Mouse (Mus musculus) hindbrain, embryonic 12.5 days (tissue): Measurements from ENCODE around the gene Tob2. TPM values are rescaled to one million over a fixed set of nuclear protein-coding genes. Genes with fewer than 3 reads are reported as not detected.

ENCODE experiments used
- ATAC-seq: fragments of 200-750 bp; cut with Nextera tagmentation; 2 replicates; pipeline ENCODE4 v1.8.0; 2017; ENCODE audit warnings: moderate TSS enrichment; ENCODE audit not compliant: low FRiP score
- H3K27ac ChIP-seq: fragments of 300-500 bp; sonication (generic); 2 replicates; pipeline ENCODE4 v1.5.1; 2016; ENCODE audit warnings: mild to moderate bottlenecking
- H3K27me3 ChIP-seq: fragments of 300-500 bp; sonication (generic); 2 replicates; pipeline ENCODE4 v1.6.1; 2016; ENCODE audit warnings: mild to moderate bottlenecking
- H3K36me3 ChIP-seq: fragments of 300-500 bp; sonication (generic); 2 replicates; pipeline ENCODE4 v1.6.1; 2016; ENCODE audit warnings: mild to moderate bottlenecking
- H3K4me1 ChIP-seq: fragments of 300-500 bp; sonication (generic); 2 replicates; pipeline ENCODE4 v1.6.1; 2016
- H3K4me2 ChIP-seq: fragments of 300-500 bp; sonication (generic); replicated peaks from 2 replicates; pipeline ENCODE4 v1.6.1; 2016; ENCODE audit warnings: mild to moderate bottlenecking
- H3K4me3 ChIP-seq: fragments of 300-500 bp; sonication (generic); 2 replicates; pipeline ENCODE4 v1.5.1; 2016; ENCODE audit warnings: mild to moderate bottlenecking
- H3K9ac ChIP-seq: fragments of 300-500 bp; sonication (generic); 2 replicates; pipeline ENCODE4 v1.6.1; 2016; ENCODE audit warnings: mild to moderate bottlenecking, moderate library complexity
- H3K9me3 ChIP-seq: fragments of 300-500 bp; sonication (generic); replicated peaks from 2 replicates; pipeline ENCODE4 v1.6.1; 2016; ENCODE audit warnings: mild to moderate bottlenecking
- WGBS: fragments of 180-500 bp; shearing (Covaris S2); methylation state at CpG from one replicate; pipeline ENCODE4 v1.1.7; 2016; 5-methylcytosine and 5-hydroxymethylcytosine counted together
- polyA plus RNA-seq: library from polyadenylated mRNA; unstranded; fragments of >200 nt; fragmentation: Nextera tagmentation; extraction: Ambion mirVana; gene quantifications from 2 replicates; pipeline ENCODE4 v1.2.1, GENCODE M21; 2016

Tob2 gene
- polyA plus RNA-seq, 1 experiment from 2014 or later: 21.2 TPM

DNA sequence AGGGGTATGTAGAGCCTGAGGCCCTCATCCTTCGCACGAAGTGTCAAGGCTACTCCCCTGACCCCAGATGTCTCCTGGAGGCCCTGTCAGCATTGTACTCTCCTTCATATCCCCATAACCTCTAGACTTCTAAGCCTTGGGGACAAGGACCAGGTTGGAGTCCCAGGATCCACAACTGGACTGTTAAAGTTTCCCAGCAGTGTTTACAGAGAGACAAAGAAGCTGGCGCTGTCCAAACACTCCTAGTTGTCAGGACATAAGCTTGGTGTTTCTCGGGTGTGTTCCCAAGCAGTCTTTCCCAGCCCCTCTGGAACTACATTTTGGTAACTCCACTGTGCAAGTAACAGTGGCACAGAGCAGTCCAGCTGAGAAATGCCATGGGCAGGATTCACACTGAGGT lies 25.1 kb downstream of the Tob2 start:
- Histone ChIP-seq H3K27ac (no peak overlapping the region), H3K9ac (no peak overlapping the region), H3K4me3 (no peak overlapping the region), H3K36me3 (no peaks in the 10 kb centered on the region), H3K4me1 (peaks cover 16% of the 10 kb centered on the region), H3K27me3 (peaks cover 18% of the 10 kb centered on the region; the same call in 1 of the 2 replicates), H3K4me2 (no peak overlapping the region), H3K9me3 (no peaks in the 10 kb centered on the region)
- no peak for ATAC-seq
- 76% methylated on average over 4 of the region's 4 CpGs for WGBS

GRCm38 (mm10) chr15:81832219-81832618 lies 26.4 kb downstream of the Tob2 start:
- H3K4me3 ChIP-seq: no peak overlapping the region
- peaks cover 15% of the 10 kb centered on the region; the same call in 1 of the 2 replicates for H3K27me3 ChIP-seq
- no peak for ATAC-seq
- H3K4me2 ChIP-seq: no peak overlapping the region
- H3K36me3 ChIP-seq: 0 out of 2 replicates have a peak, but pooled peaks cover 5% of the 10 kb centered on the region
- H3K9ac ChIP-seq: no peak overlapping the region
- 0 out of 2 replicates have a peak overlapping the region, but pooled peaks have one; percentile 30 for H3K27ac ChIP-seq
- H3K4me1 ChIP-seq: peaks cover 16% of the 10 kb centered on the region
- 83% methylated on average over 3 of the region's 3 CpGs for WGBS
- no peaks in the 10 kb centered on the region for H3K9me3 ChIP-seq

- Histone ChIP-seq H3K27ac (peak overlapping the region; percentile 52), H3K36me3 (peaks cover 14% of the 10 kb centered on the region; the same call in 1 of the 2 replicates), H3K9me3 (no peaks in the 10 kb centered on the region), H3K4me2 (peak overlapping the region; percentile 15), H3K4me3 (no peak overlapping the region), H3K4me1 (peaks cover 11% of the 10 kb centered on the region), H3K9ac (peak overlapping the region; percentile 41), H3K27me3 (0 out of 2 replicates have a peak, but pooled peaks cover 11% of the 10 kb centered on the region)
- WGBS: 16% methylated on average over 24 of the region's 24 CpGs
- ATAC-seq: peak; percentile 88
These were observed 27.3 kb downstream of the Tob2 start for GRCm38 (mm10) chr15:81831136-81831825.

DNA sequence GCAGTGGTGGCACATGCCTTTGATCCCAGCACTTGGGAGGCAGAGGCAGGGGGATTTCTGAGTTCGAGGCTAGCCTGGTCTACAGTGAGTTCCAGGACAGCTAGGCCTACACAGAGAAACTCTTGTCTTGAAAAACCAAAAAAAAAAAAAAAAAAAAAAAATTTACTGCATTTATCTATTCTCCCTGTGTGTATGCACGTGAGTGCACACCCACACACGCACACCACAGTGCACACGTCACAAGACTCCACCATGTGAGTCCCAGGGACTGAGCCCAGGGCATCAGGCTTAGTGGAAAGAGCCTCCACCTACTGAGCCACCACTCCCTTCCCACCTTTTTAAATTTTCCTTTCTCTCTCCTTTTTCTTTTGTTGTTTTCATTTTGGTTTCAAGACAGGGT lies 28.1 kb downstream of the Tob2 start:
- H3K4me1 ChIP-seq: peaks cover 6% of the 10 kb centered on the region
- H3K4me2 ChIP-seq: no peak overlapping the region
- no peaks in the 10 kb centered on the region for H3K9me3 ChIP-seq
- no peak overlapping the region for H3K9ac ChIP-seq
- no peak overlapping the region for H3K4me3 ChIP-seq
- peaks cover 22% of the 10 kb centered on the region for H3K36me3 ChIP-seq
- H3K27ac ChIP-seq: no peak overlapping the region
- 84% methylated on average over 4 of the region's 4 CpGs for WGBS
- no peak for ATAC-seq
- 0 out of 2 replicates have a peak, but pooled peaks cover 3% of the 10 kb centered on the region for H3K27me3 ChIP-seq

GRCm38 (mm10) chr15:81829208-81829580 lies 29.4 kb downstream of the Tob2 start:
- Histone ChIP-seq H3K27me3 (no peaks in the 10 kb centered on the region), H3K4me2 (no peak overlapping the region), H3K4me3 (no peak overlapping the region), H3K36me3 (peaks cover 35% of the 10 kb centered on the region), H3K9me3 (no peaks in the 10 kb centered on the region), H3K4me1 (peaks cover 6% of the 10 kb centered on the region; the same call in 1 of the 2 replicates), H3K27ac (no peak overlapping the region), H3K9ac (no peak overlapping the region)
- 73% methylated on average over 2 of the region's 2 CpGs for WGBS
- ATAC-seq: no peak

DNA sequence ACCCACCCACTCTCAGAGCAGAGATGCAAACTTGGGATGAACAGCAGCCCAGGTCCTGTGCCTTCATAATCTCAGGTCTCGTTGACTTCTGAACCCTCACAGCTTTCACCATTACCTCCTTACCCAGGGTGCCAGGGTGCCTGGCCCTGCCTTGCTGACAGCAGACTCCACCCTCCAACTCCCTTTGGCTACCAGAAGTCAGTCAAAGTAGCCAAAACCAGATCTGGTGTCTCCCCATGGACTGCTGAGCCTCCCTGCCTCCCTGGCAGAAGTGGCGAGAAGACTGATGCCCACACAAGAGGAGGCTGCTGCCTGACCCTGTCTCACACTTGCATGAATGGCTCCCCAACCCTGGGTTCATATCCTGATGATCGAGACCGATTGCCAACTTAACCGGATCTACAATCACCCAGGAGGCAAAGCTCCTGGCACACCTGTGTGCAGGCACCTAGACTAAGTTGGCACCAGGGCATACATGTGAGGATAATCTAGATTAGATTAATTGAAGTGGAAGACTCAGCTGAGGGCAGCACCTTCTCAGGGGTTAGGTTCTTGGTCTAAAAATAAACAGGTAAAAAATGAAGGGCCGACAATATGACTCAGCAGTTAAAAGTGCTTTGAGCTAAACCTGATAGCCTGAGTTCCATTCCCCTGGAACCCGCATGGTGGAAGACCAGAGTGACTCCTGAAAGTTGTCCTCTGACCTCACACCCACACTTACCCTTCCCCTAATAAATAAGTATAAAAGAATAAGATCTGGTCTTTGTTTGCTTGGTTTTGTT lies 30.0 kb downstream of the Tob2 start:
- H3K4me3 ChIP-seq: no peak overlapping the region
- no peak overlapping the region for H3K9ac ChIP-seq
- no peak for ATAC-seq

DNA sequence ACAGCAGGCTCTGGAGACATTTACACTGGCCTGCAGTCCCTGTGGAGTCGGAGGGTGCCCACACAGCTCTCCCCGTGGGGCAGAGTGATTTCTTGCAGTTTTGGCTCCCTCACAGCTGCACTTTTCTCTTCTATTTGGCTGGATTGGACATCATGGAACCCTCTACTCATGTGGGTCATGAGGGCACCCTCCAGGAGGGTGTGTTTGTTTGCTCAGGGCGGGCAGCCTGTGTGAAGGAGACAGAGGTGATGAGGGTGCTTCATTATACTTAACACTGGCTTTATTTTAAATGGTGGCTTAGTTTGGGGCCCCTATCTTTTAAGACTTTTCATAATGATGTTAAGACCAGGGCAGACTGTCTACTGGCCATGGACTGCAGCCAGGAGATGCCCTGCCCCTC lies 33.8 kb downstream of the Tob2 start:
- H3K9ac ChIP-seq: no peak overlapping the region
- 83% methylated on average over 3 of the region's 3 CpGs for WGBS
- no peaks in the 10 kb centered on the region for H3K27me3 ChIP-seq
- H3K4me2 ChIP-seq: no peak overlapping the region
- no peak overlapping the region for H3K27ac ChIP-seq
- H3K9me3 ChIP-seq: no peaks in the 10 kb centered on the region
- ATAC-seq: no peak
- H3K36me3 ChIP-seq: peaks cover 75% of the 10 kb centered on the region
- H3K4me3 ChIP-seq: no peak overlapping the region
- H3K4me1 ChIP-seq: no peaks in the 10 kb centered on the region

More for the DNA sequence above, 30.0 kb downstream of the Tob2 start:
- Histone ChIP-seq H3K4me2 (no peak overlapping the region), H3K36me3 (peaks cover 41% of the 10 kb centered on the region), H3K9me3 (no peaks in the 10 kb centered on the region), H3K27me3 (no peaks in the 10 kb centered on the region), H3K27ac (no peak overlapping the region), H3K4me1 (peaks cover 6% of the 10 kb centered on the region; the same call in 1 of the 2 replicates)
- WGBS: 93% methylated on average over 7 of the region's 7 CpGs

DNA sequence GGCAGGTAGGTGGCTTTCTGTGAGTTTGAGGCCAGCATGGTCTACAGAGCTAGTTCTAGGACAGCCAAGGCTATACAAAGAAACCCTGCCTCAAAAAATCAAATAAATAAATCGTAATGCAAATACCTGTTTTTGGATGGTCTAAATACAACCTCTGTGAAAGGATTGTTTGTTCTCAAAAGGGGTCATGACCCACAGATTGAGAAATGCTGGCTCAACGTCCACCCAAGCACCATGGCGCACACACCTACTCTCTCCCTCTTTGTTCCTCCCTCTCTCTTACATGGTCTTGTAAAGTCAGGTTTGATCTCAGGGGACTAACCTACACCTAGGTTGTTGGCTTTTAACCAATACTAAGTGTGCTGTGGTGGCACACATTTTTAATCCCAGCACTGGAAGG lies 36.0 kb downstream of the Tob2 start:
- no peak for ATAC-seq
- H3K4me1 ChIP-seq: no peaks in the 10 kb centered on the region
- no peak overlapping the region for H3K27ac ChIP-seq
- no peak overlapping the region for H3K9ac ChIP-seq
- WGBS: 87% methylated on average over 3 of the region's 3 CpGs
- H3K4me3 ChIP-seq: no peak overlapping the region
- no peaks in the 10 kb centered on the region for H3K9me3 ChIP-seq
- peaks cover 86% of the 10 kb centered on the region for H3K36me3 ChIP-seq
- no peaks in the 10 kb centered on the region for H3K27me3 ChIP-seq
- H3K4me2 ChIP-seq: no peak overlapping the region

GRCm38 (mm10) chr15:81818404-81818803 lies 40.2 kb downstream of the Tob2 start:
- ATAC-seq: no peak
- Histone ChIP-seq H3K4me3 (no peak overlapping the region), H3K4me1 (peaks cover 12% of the 10 kb centered on the region), H3K27me3 (no peaks in the 10 kb centered on the region), H3K27ac (no peak overlapping the region), H3K4me2 (no peak overlapping the region), H3K9ac (no peak overlapping the region), H3K36me3 (peaks cover 66% of the 10 kb centered on the region), H3K9me3 (no peaks in the 10 kb centered on the region)
- 92% methylated on average over 3 of the region's 3 CpGs for WGBS

- peaks cover 34% of the 10 kb centered on the region for H3K36me3 ChIP-seq
- H3K9me3 ChIP-seq: no peaks in the 10 kb centered on the region
- no peak overlapping the region for H3K9ac ChIP-seq
- H3K4me3 ChIP-seq: no peak overlapping the region
- no peaks in the 10 kb centered on the region for H3K27me3 ChIP-seq
- H3K4me2 ChIP-seq: no peak overlapping the region
- 91% methylated on average over 12 of the region's 12 CpGs for WGBS
- ATAC-seq: no peak
- H3K27ac ChIP-seq: no peak overlapping the region
- H3K4me1 ChIP-seq: peaks cover 35% of the 10 kb centered on the region
These were observed 43.8 kb downstream of the Tob2 start for GRCm38 (mm10) chr15:81814716-81815370.

DNA sequence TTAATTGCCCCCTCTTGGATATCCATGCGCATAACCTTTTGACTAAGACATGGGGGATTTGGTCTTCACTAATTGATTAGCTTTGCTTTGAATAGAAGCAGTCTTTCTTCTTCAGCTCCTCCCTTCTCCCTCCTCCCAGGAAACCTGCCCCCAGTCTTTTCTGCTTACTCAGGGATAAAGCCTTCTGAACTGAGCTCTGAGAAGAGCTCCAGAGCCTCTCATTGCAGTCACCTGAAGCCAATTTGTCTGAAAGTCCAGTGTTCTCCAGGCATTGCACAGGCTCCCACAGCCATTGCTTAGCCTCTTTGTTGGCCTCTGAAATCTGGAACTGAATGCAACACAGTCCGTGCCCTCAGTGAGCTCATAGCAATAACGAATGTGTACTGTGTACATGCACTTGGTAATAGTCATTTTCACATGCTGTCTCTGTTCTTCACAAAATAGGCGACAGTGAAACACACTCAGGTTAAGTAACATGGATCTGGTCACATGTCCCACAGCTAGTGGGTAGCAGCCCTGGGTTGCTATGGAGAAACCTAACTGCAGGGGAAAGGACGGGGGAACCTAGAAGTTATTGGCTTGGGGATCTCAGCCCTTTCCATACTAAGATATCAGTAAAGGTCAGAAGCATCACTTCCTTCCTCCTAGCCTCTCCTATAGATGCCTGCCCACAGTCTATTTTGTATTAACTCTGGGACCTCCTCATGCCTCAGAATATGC lies 44.5 kb downstream of the Tob2 start:
- H3K36me3 ChIP-seq: peaks cover 27% of the 10 kb centered on the region
- H3K4me2 ChIP-seq: no peak overlapping the region
- no peaks in the 10 kb centered on the region for H3K27me3 ChIP-seq
- no peak overlapping the region for H3K27ac ChIP-seq
- no peak overlapping the region for H3K9ac ChIP-seq
- no peaks in the 10 kb centered on the region for H3K9me3 ChIP-seq
- H3K4me3 ChIP-seq: no peak overlapping the region
- no peak for ATAC-seq
- 70% methylated on average over 5 of the region's 5 CpGs for WGBS
- H3K4me1 ChIP-seq: peaks cover 39% of the 10 kb centered on the region
